Mouse (Mus musculus): Measurements from ENCODE around the gene Ckap2.
"Not testable (repeated sequence)": the region's sequence is repeated elsewhere in the genome, so short reads cannot be mapped to it uniquely, and the experiment has no call there.

The Ckap2 gene

DNA sequence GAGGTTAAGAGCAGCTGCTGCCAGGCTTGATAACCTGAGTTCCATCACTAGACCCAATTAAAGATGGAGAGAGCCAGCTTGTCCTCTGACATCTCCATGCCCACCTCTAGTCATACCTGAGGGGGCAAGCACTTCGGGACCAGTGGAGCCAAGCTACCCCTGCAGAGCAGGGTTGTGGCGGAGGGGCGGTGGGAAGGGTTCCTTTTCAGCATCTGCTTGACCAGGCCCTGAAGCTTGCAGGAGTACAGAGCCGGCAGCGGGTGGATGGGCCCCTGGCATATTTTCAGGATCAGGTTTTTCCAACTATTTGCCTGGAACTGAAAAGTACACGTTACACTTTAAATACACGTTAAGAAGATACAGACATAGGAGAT is 37.3 kb downstream of the Ckap2 start:
- in situ Hi-C loops (cut with MboI): no loop called here

DNA sequence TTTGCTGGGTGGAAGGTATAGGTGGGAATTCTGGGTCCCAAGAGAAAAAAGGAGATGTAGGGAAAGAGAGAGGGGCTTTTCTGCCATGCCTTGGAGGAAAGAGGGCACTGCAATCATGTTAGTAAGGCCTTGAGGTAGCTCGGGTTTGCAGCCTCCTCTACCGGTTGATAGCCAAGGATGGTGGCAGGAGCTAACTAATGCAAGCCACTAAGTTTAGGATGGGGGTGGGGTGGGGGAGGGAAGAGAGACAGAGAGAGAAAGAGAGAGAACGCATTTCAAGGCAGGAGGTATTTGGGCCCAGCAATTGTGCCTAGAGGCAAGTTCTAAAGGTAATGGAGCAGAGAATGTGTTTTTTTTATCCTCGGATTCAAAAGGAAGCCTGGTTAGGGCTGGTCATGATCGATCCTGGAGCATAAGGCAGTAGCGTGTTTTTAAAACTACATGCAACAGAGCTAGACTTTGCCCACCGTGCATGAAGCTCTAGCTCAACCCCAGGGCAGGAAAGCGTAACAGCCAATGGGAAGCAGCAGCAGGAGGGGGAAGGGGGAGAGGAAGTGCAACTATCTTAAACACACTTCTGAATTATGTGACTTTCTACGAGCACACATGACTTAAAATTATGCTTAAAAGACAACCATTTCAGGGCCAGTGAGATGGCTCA is 37.8 kb downstream of the Ckap2 start:
- in situ Hi-C loops (cut with MboI): no loop called here

DNA sequence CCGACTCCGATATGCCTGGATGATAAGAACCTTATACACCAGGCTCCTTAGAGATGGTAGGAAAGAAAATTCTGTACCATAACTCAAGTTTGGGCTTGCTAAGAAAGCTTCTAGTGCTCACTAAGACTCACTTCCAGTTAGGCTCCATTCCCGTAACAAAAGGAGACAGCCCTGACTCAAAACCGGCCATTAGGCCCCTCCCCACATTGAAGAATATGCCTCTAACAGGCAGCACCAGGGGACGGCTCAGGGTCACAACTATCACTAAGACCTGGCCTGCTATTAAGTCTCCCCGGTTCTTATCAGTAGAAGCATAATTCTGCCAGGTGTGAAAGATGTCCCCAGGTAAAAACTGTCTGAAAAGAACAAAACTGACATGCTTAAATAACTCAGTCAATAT is 39.8 kb downstream of the Ckap2 start:
- in situ Hi-C loops (cut with MboI): no loop called here

DNA sequence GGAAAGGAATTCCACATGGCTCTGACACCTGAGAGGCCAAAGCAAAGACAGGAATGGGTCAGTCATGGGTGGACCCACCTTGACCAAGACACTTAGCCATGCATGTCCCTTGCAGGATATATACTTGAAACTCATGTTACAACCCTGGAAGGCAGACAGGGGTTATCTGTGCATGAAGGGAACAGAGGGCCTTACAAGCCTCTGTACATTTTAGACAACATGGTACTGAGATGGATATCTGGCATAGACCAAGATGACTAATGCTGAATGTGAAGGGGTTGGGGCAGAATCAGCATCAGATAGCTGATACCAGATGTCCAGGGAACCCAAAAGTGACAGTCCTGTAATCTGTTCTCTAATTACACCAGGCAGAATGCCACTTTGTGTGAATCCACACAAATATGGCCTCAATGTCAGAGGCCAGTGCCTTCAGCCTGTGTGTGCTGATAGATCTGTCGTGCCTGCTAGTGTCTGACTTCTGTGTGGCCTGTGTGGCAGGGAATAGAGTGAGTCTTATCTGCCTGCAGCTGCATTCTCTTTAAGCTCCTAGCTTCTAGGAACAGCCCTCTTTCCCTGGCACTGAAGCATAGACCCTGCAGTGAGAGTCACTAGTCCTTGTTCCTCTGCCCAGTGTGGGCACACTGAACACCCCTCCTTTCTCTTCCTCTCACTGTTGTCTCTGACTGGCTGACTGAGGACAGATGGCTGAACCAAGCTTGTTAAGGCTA is 41.7 kb downstream of the Ckap2 start:
- in situ Hi-C loops (cut with MboI): no loop called here

DNA sequence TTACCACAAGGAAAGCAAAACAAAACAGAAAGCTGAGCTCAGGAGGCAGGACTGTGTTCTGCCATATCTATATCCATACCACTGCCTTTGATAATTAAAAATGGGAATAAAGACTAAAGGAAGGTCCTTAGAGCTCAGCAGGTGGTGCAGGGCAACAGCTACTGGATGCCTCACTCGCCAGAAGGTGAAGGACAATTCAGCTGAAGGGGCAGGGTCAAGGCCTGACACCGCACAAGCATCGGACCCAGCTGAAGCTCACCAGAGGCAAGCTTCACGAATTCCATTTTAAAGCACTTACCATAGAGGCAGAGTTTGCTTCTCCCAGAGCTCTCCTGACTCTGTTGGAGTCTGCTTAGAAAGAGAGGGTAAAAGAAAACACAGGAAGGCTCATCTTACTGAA is 43.0 kb downstream of the Ckap2 start:
- in situ Hi-C loops (cut with MboI): no loop called here

DNA sequence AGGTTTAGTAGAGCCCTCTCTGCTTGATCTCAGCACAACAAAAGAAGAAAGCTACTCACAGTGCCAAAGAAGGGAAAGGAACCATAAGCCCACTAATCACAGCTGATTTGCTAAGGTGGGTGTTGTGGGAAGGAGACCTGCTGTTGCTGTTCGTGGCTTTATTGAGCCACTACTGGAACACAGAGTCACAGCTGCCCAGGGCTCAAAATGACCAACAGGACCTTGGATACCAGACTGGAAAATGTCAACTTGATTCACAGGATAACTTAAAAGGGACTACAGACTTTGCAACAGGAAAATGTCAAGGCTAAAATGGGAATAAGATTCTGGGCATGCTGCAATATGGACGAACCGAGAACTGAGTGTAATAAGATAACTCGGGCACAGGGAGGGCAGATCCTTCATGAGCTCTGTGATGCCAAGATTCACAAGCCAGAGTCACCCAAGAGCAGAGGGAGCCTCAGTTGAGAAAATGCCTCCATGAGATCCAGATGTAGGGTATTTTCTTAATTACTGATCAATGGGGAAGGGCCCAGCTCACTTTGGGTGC is 43.7 kb downstream of the Ckap2 start:
- in situ Hi-C loops (cut with MboI): no loop called here

DNA sequence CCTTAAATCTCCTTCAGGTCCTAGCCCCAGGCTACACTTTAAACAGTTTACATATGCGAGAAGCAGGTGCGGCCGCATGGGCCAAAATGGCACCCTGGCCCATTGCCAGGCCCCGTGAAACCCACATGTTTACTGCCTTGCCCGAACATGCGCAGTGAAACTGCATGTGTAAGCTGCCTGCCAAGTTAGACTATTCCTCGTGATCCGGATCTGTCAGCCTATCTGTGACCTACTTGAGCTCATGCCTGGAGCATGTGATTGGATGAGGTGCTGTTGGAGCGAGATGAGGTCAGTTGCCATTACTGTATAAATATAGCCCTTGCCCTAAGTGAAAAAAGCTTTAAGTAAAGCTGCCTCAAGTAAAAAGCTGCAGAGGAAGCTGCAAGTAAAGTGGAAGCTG is 49.2 kb downstream of the Ckap2 start:
- in situ Hi-C loops (cut with MboI): not testable (repeated sequence)

DNA sequence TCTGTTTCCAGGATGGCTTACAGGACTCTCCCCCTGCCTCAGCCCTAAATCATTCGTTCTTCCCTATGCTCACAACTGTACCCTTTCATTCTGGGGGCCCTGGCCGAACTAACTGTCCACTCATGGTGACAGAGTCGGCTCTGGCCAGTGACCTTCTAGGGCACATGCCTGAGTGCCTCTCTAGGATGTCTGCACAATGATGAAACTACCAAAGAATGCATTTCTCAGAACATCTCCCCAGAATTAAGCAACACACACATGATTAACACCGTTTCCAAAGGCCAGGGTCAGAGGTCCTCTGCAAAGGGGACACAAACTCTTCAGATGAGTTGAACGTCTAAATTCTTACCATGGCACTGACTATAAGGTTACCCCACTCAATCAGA is 50.9 kb downstream of the Ckap2 start:
- in situ Hi-C loops (cut with MboI): no loop called here

DNA sequence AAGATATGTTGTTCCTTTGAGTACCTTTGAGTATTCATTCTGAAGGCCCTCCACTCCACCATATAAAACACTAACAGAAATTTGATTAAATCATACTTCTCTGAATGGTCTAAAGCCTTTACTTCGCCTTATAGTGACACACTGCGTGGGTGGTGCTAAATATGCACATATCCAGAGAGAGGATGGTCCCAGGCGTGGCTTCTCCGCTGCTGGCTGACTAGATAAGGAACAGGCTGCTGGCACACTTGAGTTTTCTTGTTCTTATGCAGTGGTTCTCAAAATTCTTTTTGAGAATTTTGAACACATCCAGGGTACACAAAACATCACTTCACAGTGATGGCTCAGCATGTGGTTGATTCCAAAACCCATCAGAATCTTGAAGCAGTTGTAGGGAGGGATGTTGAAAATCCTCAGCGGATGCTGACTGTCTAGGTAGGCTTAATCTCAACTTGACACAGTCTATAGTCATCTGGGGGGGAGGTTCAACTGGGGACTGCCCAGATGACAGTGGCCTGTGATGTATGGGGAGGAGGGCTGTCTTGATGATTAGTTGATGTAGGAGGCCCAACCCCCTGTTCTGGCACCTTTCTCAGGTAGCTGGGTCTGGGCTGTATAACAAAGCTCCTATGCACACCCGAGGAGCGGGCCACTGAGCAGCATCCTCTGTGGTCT is 51.4 kb downstream of the Ckap2 start:
- in situ Hi-C loops (cut with MboI): no loop called here

DNA sequence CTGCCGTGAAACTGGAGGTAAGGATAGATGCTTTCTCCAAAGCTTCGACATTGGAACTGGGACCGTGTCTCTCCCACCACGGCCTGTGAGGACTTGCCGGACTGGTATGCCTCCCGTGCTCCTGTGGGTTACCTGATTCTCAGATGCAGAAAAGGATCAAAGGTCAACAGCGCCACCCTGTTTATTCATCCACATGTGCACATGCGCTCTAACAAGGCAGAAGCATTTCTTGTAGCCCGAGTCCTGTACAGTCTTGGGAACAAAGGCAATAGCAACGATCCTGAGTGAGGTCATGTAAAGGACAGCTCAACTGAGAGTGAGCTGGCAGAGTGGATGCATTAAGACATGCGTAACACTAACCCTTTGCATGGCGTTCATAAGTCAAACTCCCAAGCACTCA is 53.6 kb downstream of the Ckap2 start:
- in situ Hi-C loops (cut with MboI): no loop called here

DNA sequence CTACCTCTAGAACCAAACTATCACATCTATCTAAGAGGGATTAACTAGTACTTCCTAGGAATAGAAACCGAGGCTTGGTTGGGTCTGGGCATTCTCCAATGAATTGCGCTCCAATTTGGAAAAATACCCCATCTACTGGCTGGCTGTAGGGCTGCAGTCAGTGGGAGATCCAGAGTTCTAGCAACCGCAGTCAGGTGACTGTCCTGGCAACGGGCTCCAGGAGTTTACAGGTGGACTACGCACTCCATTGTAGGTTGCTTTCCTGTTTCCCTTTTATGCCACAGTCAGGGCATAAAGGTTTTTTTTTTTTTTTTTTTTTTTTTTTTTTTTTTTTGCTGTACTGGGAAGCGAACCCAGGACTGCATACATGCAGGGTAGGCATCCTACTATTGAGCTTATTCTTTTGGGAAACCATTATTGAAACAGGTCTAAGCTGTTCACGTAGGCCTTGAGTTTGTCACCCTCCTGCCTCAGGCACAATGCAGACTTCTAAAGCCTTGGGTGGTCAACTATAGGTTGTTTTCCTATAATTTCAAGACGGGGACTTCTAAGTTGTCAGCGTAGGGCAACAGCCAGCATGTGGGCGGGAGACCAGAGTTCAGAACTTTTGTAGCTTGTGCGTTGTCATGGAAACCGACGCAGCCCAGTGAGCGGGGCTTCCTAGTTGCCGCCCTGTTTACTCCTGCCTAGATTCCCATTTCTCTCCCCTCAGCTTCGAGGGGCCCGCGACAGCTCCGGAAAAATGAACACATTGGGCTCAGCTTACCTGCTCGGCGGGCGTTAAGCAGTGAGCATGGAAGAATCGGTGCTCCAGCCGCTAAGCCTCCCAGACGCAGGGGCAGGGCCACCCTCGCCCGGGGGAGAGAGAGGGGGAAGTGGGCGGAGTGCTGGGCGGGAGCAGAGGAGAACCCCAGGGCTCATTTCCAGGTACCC is 61.1 kb downstream of the Ckap2 start, which contains the start of gene Nek5:
Gene Nek5 (minus strand): TSS at position 834 of the 933 bp plus-strand sequence.
- in situ Hi-C loops (cut with MboI): no loop called here
